Mouse (Mus musculus): ENCODE results near the gene Gm11444.
A peak's percentile ranks its signal among the peaks of the same experiment; 100 is the strongest.

The Gm11444 gene

DNA sequence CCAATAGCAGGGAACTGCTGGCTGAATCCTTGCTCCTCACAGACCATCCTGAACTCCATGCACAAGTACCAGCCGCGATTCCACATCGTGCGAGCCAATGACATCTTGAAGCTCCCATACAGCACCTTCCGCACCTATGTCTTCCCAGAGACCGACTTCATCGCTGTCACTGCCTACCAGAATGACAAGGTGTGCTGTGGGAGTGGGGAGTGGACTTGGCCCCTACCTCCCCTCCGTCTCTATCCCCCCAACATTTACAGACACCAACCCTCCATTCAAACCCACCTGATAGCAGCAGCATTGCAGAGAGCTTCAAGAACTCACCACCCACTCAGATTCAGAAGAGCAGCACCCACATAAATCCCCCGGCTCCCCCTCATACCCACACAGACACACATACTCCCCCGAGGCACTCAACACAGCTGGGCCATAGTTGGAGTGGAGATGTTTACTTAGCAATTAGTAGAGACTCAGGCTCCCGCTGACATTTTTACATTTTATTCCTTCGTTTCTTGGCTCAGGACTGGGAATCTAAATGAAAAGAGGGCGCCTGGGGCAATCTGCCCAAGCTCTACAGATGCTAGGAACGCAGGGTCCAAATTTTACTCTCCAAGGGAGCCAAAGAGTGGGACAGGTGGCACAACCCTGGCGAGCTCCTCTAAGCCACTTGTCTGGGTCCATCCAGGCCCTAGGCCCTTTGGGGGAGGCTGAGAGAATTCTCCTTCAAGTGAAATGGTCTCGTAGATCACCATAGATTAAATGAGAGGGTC is 14.2 kb downstream of the Gm11444 start:
- DNase-seq (ENCODE audit: low spot score): no peak

DNA sequence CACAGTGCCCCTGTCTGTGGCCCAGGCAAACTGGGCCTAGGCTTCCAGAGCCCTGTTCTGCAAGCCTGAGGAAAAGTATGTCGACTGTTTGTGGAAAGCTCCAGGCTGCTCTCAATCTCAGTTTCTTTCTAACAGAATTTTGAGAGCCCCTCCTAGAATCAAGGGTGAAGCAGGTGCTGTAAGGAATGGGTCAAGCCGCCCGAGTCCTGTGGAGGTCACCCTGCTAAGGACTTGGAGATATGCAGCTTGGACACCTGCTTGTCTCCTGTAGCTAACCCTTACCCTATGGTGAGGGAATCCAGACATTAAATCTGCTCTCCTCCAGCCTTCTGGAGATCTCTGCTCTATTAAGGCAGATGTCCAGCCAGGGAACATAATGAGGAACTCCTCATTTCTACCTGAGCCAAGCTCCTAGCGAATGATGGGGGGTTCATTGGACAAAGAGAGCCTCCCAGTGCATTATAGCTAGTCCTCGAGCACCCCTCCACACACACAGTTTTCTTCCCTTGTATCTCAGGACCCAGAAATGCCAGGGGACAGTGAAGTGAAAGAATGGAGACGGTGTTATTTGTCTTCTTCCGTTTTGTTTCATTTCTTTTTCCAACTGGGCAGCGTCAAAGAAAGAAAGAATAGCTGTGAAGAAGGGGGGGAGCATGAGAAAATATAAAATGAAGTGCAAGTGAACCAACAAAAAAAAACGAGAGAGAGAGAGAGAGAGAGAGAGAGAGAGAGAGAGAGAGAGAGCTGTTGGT is 15.0 kb downstream of the Gm11444 start:
- no peak for DNase-seq (ENCODE audit: low spot score)

DNA sequence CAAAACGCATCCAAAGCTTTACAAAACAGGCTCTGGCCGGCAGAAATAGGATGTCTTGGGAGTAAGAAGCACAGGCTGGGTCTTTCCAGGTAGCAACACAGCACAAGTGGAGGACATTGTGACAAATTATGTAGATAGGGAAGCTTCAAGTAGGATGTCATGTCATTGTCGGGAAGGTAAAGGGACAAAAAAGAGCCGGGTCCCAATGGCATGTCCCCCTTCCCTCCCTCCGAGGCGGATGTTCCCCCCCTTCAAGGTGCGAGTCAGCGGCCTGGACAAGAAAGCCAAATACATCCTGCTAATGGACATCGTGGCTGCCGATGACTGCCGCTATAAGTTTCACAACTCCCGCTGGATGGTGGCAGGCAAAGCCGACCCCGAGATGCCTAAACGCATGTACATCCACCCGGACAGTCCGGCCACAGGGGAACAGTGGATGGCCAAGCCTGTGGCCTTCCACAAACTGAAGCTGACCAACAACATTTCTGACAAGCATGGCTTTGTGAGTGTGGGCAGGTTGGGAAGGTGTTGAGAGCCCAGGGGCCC is 15.7 kb downstream of the Gm11444 start:
- no peak for DNase-seq (ENCODE audit: low spot score)

DNA sequence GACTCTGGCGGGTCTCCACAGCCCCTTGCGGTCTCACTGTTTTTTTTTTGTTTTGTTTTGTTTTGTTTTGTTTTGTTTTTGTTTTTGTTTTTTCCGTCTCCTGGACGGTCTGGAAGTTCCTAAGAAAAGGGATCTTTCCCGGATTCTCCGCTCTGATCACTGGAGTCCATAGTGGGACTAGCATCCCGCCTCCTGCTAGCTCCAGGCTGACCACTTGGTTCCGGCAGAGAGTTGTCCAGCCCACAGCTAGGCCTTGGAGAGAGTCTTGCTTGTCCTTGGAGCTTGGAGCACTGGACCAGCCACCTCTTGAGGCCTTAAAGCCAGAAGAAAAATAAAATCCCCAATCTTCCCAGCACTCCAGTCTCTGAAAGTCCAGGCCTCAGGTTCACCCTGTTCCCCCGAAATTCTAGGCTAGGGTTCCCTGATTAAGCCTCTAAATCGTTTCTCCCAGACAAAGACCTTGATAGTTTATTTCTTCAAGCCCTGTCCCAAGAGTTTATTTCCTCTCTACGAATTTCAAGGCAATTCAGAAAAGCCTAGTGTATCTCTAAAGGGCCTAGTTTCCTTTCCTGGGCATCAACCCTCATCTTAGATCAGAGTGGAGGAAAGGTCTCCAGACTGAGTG is 16.3 kb downstream of the Gm11444 start:
- DNase-seq (ENCODE audit: low spot score): no peak

DNA sequence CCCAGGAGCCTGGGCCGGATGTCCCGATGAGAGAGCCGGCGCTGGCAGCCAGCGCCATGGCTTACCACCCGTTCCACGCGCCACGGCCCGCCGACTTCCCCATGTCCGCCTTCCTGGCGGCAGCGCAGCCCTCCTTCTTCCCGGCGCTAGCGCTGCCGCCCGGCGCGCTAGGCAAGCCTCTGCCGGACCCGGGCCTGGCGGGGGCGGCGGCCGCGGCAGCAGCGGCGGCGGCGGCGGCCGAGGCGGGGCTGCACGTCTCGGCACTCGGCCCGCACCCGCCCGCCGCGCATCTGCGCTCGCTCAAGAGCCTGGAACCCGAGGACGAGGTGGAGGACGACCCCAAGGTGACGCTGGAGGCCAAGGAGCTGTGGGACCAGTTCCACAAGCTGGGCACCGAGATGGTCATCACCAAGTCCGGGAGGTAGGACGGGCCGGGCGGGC is 17.0 kb downstream of the Gm11444 start:
- no peak for DNase-seq (ENCODE audit: low spot score)

DNA sequence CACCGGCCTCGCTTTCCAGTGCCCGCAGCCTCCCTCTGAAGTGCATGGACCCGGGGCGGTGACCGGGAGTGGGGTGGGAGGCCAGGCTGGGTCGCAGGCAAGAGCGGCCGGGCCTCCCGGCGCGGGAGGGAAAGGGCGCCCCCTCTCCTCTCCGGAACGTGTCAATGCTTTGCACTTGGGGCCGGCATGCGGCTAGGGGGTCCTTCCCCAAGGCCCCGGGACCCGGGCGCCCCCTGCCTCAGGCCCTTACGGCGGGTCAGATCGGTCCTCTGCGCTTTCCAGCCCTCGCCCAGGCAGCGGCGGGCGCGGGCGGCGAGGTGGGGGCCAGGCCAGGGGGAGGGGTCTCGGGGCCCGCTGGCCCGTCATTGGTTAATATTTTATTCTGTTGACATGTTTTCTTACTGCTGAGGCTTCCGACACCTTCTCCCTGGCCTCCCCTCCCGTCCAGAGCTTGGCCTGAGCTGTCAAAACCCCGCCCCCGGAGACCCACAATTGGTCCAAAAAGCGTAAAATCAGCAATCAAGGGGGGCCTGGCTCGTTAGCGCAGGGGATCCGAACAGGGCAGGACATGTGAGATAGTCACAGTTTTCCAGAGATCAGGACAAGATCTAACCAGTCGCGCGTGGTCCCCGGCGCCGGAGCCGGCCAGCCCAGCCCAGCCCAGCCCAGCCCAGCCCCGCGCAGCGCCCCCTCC is 17.8 kb downstream of the Gm11444 start, which contains the start of gene Tbx2:
Tbx2 (plus strand) TSS at position 321 of the 694 bp plus-strand sequence.
- DNase-seq (ENCODE audit: low spot score): no peak

GRCm38 (mm10) chr11:85831656-85832230 is 18.4 kb downstream of the Gm11444 start:
- DNase-seq (ENCODE audit: low spot score): no peak

GRCm38 (mm10) chr11:85830901-85831341 is 19.2 kb downstream of the Gm11444 start:
- DNase-seq (ENCODE audit: low spot score): no peak

DNA sequence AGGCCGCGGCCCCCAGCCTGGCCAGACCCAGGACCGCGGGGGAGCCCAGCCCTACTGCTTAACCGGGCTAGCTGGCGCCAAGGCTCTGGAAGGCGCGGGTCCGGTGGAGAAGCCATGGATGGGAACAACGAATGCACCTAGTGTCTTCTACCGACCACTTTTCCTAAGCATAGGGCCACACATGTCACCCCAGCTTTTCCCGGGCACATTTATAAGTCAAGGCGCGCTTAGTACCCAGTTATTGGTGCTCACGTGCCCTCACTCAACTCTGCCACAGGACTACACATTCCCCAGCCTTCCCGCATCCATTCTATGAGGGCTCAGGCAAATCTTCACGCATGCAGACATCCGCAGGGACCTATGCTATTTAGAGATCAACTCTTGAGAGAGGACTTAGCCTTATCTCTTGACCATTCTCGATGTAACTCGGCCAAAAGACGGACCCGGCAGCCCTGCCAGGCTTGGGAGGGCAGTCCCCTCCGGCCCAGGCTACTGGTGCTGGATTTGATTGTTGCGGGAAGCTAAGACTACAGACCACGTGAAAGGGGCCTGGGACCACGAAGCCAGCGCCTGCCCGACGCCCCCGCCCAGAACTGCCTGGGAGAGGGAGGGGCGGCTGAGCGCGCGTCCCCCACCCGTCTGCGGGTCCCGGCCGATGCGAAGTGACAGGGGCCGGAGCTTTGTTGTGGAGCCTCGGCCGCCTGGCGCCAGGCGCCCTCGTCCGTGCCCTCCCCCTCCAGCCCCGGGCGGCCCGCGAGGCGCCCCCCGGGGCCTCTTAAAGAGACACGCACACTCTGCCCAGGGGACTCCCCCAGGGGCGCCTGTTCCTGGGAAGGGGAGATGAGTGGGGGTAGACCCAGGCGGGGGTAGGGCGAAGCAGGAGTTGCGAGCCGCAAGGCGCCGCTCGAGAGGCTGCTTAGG is 20.4 kb downstream of the Gm11444 start:
- DNase-seq (ENCODE audit: low spot score): no peak

GRCm38 (mm10) chr11:85828691-85829519 is 21.2 kb downstream of the Gm11444 start:
- no peak for DNase-seq (ENCODE audit: low spot score)

DNA sequence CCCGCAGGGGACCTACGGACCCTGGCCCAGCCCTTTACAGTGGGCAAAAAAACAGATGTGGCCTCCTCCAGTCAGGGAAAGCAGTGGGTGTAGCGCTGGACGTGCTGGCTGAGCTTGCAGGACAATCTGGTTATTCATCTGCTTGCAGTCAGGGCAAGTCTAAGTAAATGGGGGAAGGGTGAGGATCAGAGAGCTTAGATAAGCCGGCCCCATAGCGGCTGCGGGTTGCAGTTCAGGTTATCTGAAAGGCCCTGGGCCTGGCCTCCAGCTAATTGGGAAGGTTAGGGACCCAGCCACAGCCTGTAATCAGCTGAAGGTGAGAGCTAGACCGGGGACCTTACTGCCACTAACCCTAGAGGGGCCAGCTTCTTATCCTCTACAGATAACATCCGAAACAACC is 22.8 kb downstream of the Gm11444 start:
- DNase-seq (ENCODE audit: low spot score): no peak

DNA sequence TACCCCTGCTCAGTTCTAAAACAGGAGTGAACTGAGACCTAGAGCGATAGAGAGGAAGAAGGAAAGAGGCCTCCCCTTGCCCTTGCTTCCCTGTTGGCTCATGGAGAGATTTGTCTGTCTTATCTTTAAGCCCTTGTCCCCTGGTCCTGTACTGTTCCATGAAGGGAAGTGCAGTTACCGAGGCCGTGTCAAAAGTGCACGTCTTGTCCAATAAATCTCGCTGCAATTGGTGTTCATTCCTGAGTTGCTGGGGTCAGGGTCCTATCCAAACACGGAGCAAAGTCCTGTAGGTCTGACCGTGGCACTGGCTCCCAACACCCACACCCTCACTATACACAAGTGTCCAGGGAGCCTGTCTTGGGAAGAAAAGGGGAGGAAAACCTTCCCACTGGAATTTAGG is 24.3 kb downstream of the Gm11444 start:
- DNase-seq (ENCODE audit: low spot score): no peak

GRCm38 (mm10) chr11:85825031-85825430 is 25.1 kb downstream of the Gm11444 start:
- no peak for DNase-seq (ENCODE audit: low spot score)

DNA sequence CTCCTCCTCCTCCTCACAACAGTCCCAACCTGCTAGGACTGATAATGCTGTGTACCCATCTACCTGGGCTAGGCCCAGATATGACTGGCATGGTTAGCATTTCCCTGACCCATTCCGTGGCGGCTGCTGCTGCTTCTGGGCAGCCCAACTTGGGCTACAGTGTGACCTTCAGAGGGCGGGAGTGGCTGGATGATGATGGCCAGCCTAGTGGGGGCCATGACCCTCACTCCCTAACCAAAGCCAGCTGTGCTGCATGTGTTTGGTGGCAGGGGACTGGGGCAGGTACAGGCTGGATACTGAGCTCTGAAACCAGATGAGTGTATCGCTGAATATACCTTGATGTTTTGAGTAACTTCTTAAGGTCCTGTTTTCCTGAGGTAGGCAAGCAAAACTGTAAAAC is 26.3 kb downstream of the Gm11444 start:
- DNase-seq (ENCODE audit: low spot score): no peak

DNA sequence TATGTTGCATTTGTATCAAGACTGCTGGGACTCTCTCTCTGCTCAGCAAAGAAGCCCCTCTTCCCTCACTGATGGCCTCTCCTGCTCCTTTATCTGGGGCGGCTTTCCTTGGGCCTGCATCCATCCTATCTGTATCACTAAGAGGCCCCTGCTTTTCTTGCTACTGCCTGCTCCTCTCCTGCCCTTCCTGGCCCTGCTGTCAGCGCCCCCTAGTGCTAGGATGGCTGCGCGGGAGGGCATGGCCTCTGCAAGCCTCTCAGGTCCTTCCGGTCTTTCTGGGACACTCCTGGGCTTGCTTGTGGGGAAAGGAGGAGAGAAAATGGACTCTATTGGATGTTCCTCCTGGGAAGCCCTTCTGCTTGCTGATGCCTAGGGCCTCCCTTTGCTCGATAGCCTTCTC is 27.0 kb downstream of the Gm11444 start:
- DNase-seq (ENCODE audit: low spot score): peak; percentile 28

DNA sequence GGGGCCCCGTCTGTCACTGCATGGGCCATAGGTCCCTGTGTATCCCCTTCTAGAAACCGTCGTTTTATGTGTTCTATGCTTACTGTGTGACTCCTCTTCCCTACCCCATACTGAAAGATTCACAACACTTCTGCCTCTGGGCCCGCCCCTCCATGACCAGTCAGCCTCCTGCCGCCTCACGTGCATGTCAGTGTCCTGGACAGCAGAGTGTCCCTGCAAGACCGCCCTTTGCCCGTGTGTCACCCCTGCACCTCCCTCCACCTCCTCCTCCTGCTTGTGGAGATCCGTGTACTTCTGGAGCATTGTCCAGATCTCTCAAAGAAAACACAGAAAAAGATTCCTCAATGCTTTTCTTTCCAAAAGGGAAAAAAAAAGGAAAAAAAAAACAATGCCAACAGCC is 28.5 kb downstream of the Gm11444 start:
- no peak for DNase-seq (ENCODE audit: low spot score)

- DNase-seq (ENCODE audit: low spot score): no peak
These were observed 29.2 kb downstream of the Gm11444 start for GRCm38 (mm10) chr11:85820959-85821358.

- DNase-seq (ENCODE audit: low spot score): no peak
These were observed 31.7 kb downstream of the Gm11444 start for GRCm38 (mm10) chr11:85818401-85818800.

DNA sequence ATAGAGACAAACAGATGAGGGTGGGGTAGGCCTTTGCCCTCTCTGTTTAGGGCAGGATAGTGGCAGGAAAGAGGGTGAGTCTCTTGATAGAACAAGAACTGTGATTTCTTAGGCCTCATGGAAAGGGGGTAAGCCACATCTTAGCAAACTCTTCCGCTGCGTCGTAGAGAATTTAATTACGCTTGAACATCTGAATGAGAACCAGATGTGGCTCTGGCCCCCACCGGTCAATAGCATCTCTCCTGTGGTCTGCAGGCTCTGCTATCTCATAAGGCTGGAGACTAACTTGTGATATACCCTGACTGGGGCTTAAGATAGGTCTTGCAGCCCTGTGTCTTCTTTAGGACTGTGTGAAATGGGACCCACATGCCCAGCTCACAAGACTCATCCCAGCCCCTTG is 33.7 kb downstream of the Gm11444 start:
- no peak for DNase-seq (ENCODE audit: low spot score)

DNA sequence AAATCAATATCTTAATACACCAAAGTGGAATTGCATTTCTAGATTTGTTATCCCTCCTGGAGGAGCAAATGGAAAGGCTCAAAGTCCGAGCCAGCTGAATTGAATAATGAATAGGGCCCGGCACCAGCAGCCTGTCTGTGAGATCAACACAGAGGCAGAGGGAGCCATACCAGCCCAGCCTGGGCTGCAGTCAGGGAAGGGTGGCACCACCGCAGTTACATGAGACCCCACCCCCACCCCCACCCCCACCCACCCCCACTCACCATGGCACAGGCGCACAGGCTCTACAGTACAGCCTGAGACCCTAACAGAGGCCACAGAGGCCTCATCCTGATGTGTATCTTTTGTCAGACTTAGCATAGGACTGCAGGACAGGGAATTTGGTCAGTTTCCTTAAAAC is 35.5 kb downstream of the Gm11444 start:
- no peak for DNase-seq (ENCODE audit: low spot score)

Data from left cerebral cortex, adult 11 months (tissue).